Mouse (Mus musculus) liver, embryonic 14.5 days (tissue): ENCODE measurements at regions not wholly inside any gene's neighbourhood (a gene's known extent, or its start where the extent isn't known, plus 50 kb on each side); places are given as distances from the start of the nearest gene placed in this dataset.

ENCODE experiments used
- ATAC-seq: fragments of 200-750 bp; cut with Nextera tagmentation; 2 replicates; pipeline ENCODE4 v1.8.0; 2017; ENCODE audit warnings: moderate number of reproducible peaks, mild to moderate bottlenecking, moderate library complexity; ENCODE audit not compliant: insufficient read depth
- DNase-seq, 3 experiments: peaks; one replicate each; pipeline ENCODE4 v3.0.0-alpha.2; 2012 to 2013; ENCODE audit warnings: low read depth in 3 of 3, low spot score in 3 of 3
- H3K27ac ChIP-seq: fragments of 300-500 bp; sonication (generic); 2 replicates; pipeline ENCODE4 v1.5.1; 2014; ENCODE audit warnings: moderate library complexity, mild to moderate bottlenecking, control low read depth, inconsistent platforms
- H3K27me3 ChIP-seq: fragments of 300-500 bp; sonication (generic); 2 replicates; pipeline ENCODE4 v1.6.1; 2014; ENCODE audit warnings: mild to moderate bottlenecking, low read length, moderate library complexity; ENCODE audit not compliant: control insufficient read depth, insufficient read depth
- H3K36me3 ChIP-seq: fragments of 300-500 bp; sonication (generic); replicated peaks from 2 replicates; pipeline ENCODE4 v1.6.1; 2014; ENCODE audit warnings: low read depth; ENCODE audit not compliant: control insufficient read depth, insufficient read depth
- H3K4me1 ChIP-seq, 2 experiments: fragments of 200-500 bp in 1 of 2; fragments of 300-500 bp in 1 of 2; sonication (generic) in 1 of 2; replicated peaks; 2 replicates each; pipeline ENCODE4 v1.6.1; 2012 to 2014; ENCODE audit warnings: antibody characterized with exemption in 1 of 2, inconsistent platforms in 1 of 2, low read length in 1 of 2; ENCODE audit not compliant: control insufficient read depth in 2 of 2, insufficient read depth in 2 of 2
- H3K4me2 ChIP-seq: fragments of 300-500 bp; sonication (generic); 2 replicates; pipeline ENCODE4 v1.6.1; 2014; ENCODE audit warnings: low read depth, mild to moderate bottlenecking, control low read depth, moderate library complexity
- H3K4me3 ChIP-seq, 2 experiments: fragments of 200-500 bp in 1 of 2; fragments of 300-500 bp in 1 of 2; sonication (generic) in 1 of 2; 2 replicates each; pipeline ENCODE4 v1.5.1; 2012 to 2014; ENCODE audit warnings: low read depth in 2 of 2, low read length in 2 of 2, mild to moderate bottlenecking in 2 of 2, control low read depth in 1 of 2, inconsistent platforms in 1 of 2, moderate library complexity in 1 of 2; ENCODE audit not compliant: insufficient read depth in 1 of 2
- H3K9ac ChIP-seq: fragments of 300-500 bp; sonication (generic); replicated peaks from 2 replicates; pipeline ENCODE4 v1.6.1; 2014; ENCODE audit warnings: mild to moderate bottlenecking, control low read depth, moderate library complexity
- H3K9me3 ChIP-seq: fragments of 300-500 bp; sonication (generic); 2 replicates; pipeline ENCODE4 v1.6.1; 2016; ENCODE audit warnings: low read length, mixed read lengths; ENCODE audit not compliant: control insufficient read depth
- CTCF ChIP-seq: IDR thresholded peaks from 2 replicates; pipeline ENCODE4 v1.5.1; 2016; ENCODE audit warnings: antibody characterized with exemption, low read depth, control low read depth
- EP300 ChIP-seq: IDR thresholded peaks from 2 replicates; pipeline ENCODE4 v1.6.1; 2016; ENCODE audit warnings: antibody characterized with exemption, low read depth
- WGBS: fragments of 180-500 bp; shearing (Covaris S2); extraction: QIAGEN DNeasy Blood & Tissue Kit; methylation state at CpG from one replicate; pipeline ENCODE4 v1.1.7; 2014; ENCODE audit not compliant: insufficient replicate concordance; 5-methylcytosine and 5-hydroxymethylcytosine counted together

DNA sequence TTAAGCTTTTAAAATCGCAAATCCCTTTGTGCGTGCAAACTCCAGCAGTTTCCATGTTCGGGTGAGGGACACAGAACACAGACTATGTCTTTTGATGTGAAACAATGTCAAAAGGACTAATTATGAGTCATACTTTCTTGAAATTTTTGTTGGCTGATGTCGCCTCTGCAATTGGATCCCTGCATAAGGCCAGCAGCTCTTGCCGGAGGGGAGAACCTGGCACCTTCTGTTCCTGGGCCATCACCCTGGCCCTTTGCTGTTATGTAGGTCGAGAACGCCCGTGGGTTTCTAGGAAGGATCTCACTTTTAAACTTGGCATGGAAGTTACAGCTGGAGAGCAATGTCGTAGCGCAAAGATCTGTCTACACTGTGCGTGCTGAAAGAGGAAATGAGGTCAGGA lies 397.9 kb downstream of the Zfp536 start:
- no peak overlapping the region for H3K4me2 ChIP-seq
- TF ChIP-seq EP300 (no peak), CTCF (no peak)
- no peaks in the 10 kb centered on the region for H3K4me1 ChIP-seq
- no peaks in the 10 kb centered on the region; the same call in 1 of the 2 replicates for H3K27me3 ChIP-seq
- H3K9ac ChIP-seq, result no peak overlapping the region
- ATAC-seq (no peak), DNase-seq (no peak)
- no peak overlapping the region for H3K27ac ChIP-seq
- no peak overlapping the region for H3K4me3 ChIP-seq
- H3K9me3 ChIP-seq, result no peaks in the 10 kb centered on the region
- H3K36me3 ChIP-seq, result no peaks in the 10 kb centered on the region
- 48% methylated on average over 11 of the region's 11 CpGs for WGBS

DNA sequence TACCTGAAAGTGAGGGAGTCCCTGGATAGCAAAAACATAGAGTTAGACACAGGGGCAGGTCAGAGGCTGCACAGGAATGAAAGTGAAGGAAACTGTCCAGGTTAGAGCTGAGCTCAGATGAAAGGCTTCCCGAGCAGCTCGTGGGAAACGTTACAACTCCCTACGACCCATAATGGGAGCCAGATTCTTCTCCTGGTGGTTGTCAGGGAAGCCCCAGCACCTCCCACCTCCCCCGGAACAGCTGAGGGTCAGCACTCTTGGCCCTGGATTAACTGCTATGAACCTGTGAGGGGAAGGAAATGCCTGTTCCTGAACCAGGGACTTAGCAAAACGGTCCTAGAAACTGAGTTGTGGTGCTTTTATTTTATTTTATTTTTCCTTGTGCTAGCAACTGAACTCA lies 397.2 kb downstream of the Zfp536 start:
- ATAC-seq, result no peak
- WGBS, result 16% methylated on average over 6 of the region's 6 CpGs

DNA sequence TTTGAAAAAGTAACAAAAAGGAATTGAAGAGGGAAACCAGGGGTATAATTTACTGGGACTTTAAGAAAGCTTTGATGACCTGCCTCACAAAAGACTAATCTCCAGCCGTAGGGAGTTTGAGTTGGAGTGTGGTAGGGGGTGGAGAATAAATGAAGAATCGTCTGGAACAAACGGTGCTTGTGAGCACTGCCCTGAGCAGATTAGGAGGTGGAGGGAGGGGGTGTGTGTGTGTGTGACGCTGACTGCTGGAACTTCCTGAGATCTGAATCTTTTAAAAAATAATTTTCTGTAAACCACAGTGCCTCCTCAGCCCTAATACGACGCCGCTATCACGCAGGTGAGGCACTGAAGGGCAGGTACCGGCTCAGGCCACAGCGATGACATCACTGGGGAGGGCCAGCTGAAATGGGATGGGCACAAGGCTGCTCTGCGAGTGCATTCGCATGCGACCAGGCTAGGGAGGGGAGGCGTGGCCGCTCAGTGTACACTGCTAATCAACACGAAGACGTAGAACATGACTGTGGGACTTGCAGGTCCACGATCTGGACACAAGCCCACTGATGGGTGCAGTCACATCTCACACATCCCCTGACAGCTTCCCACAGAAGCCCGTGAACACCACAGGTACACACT lies 395.4 kb downstream of the Zfp536 start:
- no peaks in the 10 kb centered on the region; the same call in 1 of the 2 replicates for H3K27me3 ChIP-seq
- H3K4me1 ChIP-seq, result no peaks in the 10 kb centered on the region
- no peak overlapping the region for H3K27ac ChIP-seq
- DNase-seq, result no peak
- no peak for ATAC-seq
- no peak overlapping the region for H3K9ac ChIP-seq
- H3K9me3 ChIP-seq, result no peaks in the 10 kb centered on the region
- TF ChIP-seq CTCF, result no peak
- TF ChIP-seq EP300, result no peak
- 27% methylated on average over 19 of the region's 19 CpGs for WGBS
- no peak overlapping the region for H3K4me3 ChIP-seq
- no peak overlapping the region for H3K4me2 ChIP-seq
- no peaks in the 10 kb centered on the region for H3K36me3 ChIP-seq

More for the DNA sequence above, 397.2 kb downstream of the Zfp536 start:
- no peak overlapping the region for H3K27ac ChIP-seq
- no peak overlapping the region for H3K4me3 ChIP-seq
- H3K9ac ChIP-seq, result no peak overlapping the region
- H3K4me1 ChIP-seq, result no peaks in the 10 kb centered on the region
- H3K4me2 ChIP-seq, result no peak overlapping the region
- no peaks in the 10 kb centered on the region for H3K9me3 ChIP-seq
- no peaks in the 10 kb centered on the region for H3K36me3 ChIP-seq
- no peak for DNase-seq
- no peaks in the 10 kb centered on the region; the same call in 1 of the 2 replicates for H3K27me3 ChIP-seq
- no peak for TF ChIP-seq CTCF
- no peak for TF ChIP-seq EP300

DNA sequence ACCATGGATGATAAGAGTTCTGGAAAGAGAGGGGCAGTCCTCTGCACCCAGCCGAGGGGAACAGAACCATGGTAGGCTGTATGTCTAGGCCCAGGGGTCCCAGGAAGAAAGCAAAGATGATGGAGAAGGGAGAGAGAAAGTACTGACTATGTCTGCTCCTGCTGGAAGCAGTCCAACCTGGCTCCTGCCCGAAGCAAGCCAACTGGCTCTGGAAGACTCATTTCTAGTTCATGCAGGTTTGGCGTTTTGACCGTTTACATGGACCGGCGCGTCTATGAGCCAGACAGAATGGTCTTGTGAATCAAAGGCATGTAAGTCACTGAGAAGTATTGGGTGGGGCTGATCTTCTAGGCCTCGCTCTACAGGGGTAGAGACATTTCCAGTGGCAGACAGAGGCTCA lies 385.6 kb downstream of the Zfp536 start:
- Histone ChIP-seq H3K36me3 (no peaks in the 10 kb centered on the region), H3K9me3 (no peaks in the 10 kb centered on the region), H3K27ac (no peak overlapping the region), H3K4me3 (no peak overlapping the region), H3K9ac (no peak overlapping the region), H3K4me2 (no peak overlapping the region), H3K27me3 (no peaks in the 10 kb centered on the region), H3K4me1 (no peaks in the 10 kb centered on the region)
- whole genome bisulfite sequencing, result 69% methylated on average over 8 of the region's 8 CpGs
- DNase-seq (no peak), ATAC-seq (no peak)
- TF ChIP-seq CTCF, result no peak
- TF ChIP-seq EP300, result no peak

DNA sequence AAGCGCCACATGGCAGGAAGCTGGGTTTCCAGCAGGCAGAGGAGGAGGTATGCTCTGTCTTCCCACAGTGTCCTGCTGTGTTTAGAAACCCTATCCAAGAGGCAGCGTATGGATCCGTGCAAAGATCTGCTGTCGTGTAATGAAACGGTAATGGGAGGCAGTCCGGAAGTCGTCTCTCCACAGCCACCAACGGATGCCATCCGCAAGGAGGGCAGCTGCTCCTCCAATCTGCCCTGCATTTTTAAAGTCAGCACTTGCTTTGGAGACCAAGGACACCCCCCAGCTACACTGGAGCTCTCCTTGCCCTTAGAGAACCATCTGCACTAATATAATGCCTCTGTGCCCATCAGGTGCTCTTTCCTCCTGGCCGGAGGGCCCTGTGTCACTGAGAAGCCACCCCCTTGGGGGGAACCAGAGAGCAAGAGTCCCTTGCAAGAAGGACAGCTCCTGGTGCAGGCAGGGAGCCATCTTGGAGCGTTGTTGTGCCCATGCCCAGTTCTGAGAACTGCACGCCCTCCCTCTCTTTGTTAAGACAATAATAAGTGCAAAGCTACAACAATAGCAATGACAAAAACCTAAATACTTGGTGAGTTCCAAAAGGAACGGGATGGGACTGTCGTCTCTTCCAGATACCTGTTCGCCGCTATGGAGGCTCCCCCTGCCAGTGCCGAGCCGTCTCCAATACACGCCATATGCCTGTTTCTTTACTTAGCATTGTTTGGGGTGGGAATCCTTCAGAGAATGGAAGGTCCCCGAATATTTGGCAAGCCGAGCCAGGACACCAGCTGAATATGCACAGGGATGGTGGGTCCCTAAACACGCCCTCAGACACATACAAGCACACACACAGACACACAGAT lies 384.4 kb downstream of the Zfp536 start:
- DNase-seq (no peak), ATAC-seq (no peak)
- H3K27ac ChIP-seq, result no peak overlapping the region
- H3K9ac ChIP-seq, result no peak overlapping the region
- 71% methylated on average over 22 of the region's 22 CpGs for WGBS
- no peak overlapping the region for H3K4me2 ChIP-seq
- H3K9me3 ChIP-seq, result no peaks in the 10 kb centered on the region
- no peaks in the 10 kb centered on the region for H3K36me3 ChIP-seq
- H3K4me1 ChIP-seq, result no peaks in the 10 kb centered on the region
- no peak overlapping the region for H3K4me3 ChIP-seq
- no peaks in the 10 kb centered on the region for H3K27me3 ChIP-seq
- TF ChIP-seq EP300, result no peak
- no peak for TF ChIP-seq CTCF
